Mouse (Mus musculus): ENCODE results near the gene Ahdc1.

- no peak for TF ChIP-seq CTCF (IDR thresholded peaks at IDR 0.05; ENCODE audit: low read depth)
- TF ChIP-seq EP300 (optimal IDR thresholded peaks at IDR 0.05), result no peak
Observed at GRCm38 (mm10) chr4:133043798-133044646, 33.0 kb downstream of the Ahdc1 start.

Measured in stomach, postnatal 0 days (tissue).